Mouse (Mus musculus): ENCODE results near the gene Msh5.
A peak's percentile ranks its signal among the peaks of the same experiment; 100 is the strongest.

Gene Msh5

GRCm38 (mm10) chr17:35068213-35068914 lies 21.8 kb upstream of the Msh5 start:
- DNase-seq: no peak

GRCm38 (mm10) chr17:35066084-35066483 lies 19.5 kb upstream of the Msh5 start, which contains the start of gene Mpig6b:
TSS of gene Mpig6b (minus strand) at chr17:35066184.
- DNase-seq: no peak

- DNase-seq: peak in 1 of 2 experiments; percentile 48
Observed at GRCm38 (mm10) chr17:35064951-35065947, 18.7 kb upstream of the Msh5 start, which contains the start of gene Ly6g6c. TSS of gene Ly6g6c (plus strand) at chr17:35065388.

GRCm38 (mm10) chr17:35064378-35064877 lies 17.9 kb upstream of the Msh5 start:
- DNase-seq: no peak

GRCm38 (mm10) chr17:35063466-35063865 lies 16.9 kb upstream of the Msh5 start:
- DNase-seq: no peak

- DNase-seq: no peak
Observed at GRCm38 (mm10) chr17:35061299-35061698, 14.8 kb upstream of the Msh5 start.

GRCm38 (mm10) chr17:35060737-35061297 lies 14.3 kb upstream of the Msh5 start:
- peak in 1 of 2 experiments; percentile 39 for DNase-seq

- DNase-seq: peak in 1 of 2 experiments; percentile 52
Observed at GRCm38 (mm10) chr17:35060071-35060470, 13.5 kb upstream of the Msh5 start.

GRCm38 (mm10) chr17:35058911-35059892 lies 12.7 kb upstream of the Msh5 start, which contains the start of gene Ddah2:
TSS of gene Ddah2 (plus strand) at chr17:35059035.
- peak; percentile 90 to 92 for DNase-seq

GRCm38 (mm10) chr17:35058316-35058715 lies 11.8 kb upstream of the Msh5 start:
- peak in 1 of 2 experiments; percentile 32 for DNase-seq

GRCm38 (mm10) chr17:35057090-35057489 lies 10.5 kb upstream of the Msh5 start:
- no peak for DNase-seq

GRCm38 (mm10) chr17:35055691-35056495 lies 9.3 kb upstream of the Msh5 start:
- no peak for DNase-seq

GRCm38 (mm10) chr17:35052271-35052798 lies 5.8 kb upstream of the Msh5 start:
- no peak for DNase-seq

GRCm38 (mm10) chr17:35051156-35052086 lies 4.9 kb upstream of the Msh5 start:
- DNase-seq: peak; percentile 67 to 82

GRCm38 (mm10) chr17:35050126-35050750 lies 3.7 kb upstream of the Msh5 start:
- peak; percentile 85 to 86 for DNase-seq

- DNase-seq: peak; percentile 67 to 78
Observed at GRCm38 (mm10) chr17:35049561-35050016, 3.0 kb upstream of the Msh5 start, which contains the start of gene Clic1. TSS of gene Clic1 (plus strand) at chr17:35049966.

- DNase-seq: no peak
Observed at GRCm38 (mm10) chr17:35048932-35049440, 2.4 kb upstream of the Msh5 start.

All from thymus, postnatal 36 days (tissue).